Mouse (Mus musculus) MEL-GATA-1-ER (cell line): Measurements from ENCODE around the gene Hspg2.
"Not testable (repeated sequence)": the region's sequence is repeated elsewhere in the genome, so short reads cannot be mapped to it uniquely, and the experiment has no call there.

ENCODE experiments used
- DNase-seq: peaks from one replicate; pipeline ENCODE4 v3.0.0-alpha.2; 2012; ENCODE audit warnings: low read depth; ENCODE audit errors: extremely low read depth

Hspg2 gene

DNA sequence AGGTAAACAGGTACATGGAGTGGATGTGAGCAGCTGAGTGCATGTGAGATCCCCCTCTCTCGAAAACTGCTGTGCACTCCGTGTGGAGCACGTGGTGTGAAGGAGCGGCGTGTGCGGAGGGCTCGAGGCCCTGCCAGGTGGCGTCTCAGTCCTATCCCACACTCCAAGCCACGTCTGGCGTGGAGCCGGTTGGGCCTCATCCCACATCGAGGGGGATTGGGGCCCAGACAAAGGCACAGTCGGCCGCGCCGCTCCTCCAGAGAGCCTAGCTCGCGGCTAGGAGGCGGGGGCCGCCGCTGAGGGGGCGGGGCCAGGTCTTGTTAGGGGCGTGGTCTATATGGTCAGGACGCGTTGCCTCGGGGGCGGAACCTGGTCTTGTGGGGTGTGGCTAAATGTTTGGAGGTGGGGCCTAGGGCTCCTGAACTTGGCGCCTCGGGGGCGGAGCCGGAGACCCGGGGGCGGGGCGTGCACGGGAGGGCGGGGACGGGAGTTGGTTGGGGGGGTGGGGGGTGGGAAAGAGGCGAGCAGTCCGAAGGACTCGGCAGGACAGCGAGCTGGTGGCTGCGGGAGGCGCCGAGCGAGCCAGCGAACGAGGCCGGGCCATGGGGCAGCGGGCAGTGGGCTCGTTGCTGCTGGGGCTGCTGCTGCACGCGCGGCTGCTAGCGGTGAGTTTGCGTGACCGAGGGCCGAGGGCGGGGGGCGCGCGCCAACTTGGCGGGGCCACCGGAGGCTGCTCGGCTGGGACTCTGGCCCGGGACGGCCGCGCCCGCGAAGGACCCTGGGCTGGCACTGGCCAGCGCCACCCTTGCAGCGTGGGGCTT lies at the start of gene Hspg2:
Gene Hspg2, plus strand, starts transcription at position 510 of the 821 bp plus-strand sequence.
- peak; percentile 56 for DNase-seq

DNA sequence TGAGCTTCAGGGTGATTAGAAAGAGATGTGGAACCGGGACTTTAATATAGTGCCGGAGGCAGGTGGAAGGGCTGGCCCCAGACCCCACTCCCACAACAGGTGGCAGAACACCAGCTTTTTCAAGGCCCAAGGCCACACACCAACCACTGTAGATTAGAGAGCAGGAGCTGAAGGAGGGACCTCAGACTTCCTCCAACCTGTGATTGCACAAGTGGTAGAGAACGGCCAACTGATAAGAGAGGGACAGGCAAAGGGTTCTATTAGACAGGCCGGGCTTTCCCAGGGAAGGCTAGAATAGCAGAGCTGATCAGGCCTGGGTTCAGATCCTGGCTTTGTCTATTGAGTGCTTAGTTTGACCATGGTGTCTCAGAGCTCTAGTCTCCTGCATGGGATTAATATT lies 38.1 kb upstream of the Hspg2 start, which contains the start of gene Cela3b:
Gene Cela3b, minus strand, starts transcription at position 39 of the 400 bp plus-strand sequence.
- peak; percentile 47 for DNase-seq

DNA sequence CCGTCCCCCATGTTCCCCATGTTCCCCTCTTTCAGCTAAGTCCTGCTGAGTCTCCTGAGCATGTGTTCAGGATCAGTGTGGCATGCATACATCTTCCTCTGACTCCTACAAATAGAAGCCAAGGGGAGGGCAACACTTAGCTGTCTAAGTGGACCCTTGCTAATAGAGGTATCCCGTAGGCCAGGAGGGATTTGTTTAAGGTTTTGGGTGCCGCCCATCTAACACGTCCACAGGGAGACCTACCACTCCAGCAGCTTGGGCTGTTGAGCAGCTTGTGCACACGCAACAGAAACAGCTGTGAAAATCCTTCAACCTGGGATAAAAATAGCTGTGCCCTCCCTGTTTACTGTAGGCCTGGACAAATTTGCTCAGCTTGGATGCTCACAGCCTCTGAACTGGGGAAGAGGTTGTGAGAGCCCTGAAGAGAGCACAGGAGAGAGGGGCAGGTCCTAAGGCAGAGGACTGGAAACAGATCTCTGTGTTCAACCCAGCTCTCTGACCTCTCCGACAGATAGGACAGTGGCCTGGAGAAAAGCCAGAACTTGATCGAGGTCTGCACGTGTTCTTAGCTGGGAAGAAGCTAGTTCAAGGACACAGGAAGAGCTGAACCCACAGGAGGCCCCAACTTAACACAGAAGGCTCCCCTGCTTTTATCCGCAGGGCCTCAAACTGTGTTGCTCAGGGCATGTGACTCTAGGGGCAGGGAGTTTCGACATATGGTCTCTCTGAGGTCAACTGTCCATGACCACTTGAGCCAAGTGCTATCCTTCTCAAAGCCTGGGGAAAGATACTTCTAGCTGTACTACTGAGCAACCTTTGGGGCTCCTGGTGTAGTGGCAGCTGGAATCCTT lies 35.6 kb upstream of the Hspg2 start:
- not testable (repeated sequence) for DNase-seq

DNA sequence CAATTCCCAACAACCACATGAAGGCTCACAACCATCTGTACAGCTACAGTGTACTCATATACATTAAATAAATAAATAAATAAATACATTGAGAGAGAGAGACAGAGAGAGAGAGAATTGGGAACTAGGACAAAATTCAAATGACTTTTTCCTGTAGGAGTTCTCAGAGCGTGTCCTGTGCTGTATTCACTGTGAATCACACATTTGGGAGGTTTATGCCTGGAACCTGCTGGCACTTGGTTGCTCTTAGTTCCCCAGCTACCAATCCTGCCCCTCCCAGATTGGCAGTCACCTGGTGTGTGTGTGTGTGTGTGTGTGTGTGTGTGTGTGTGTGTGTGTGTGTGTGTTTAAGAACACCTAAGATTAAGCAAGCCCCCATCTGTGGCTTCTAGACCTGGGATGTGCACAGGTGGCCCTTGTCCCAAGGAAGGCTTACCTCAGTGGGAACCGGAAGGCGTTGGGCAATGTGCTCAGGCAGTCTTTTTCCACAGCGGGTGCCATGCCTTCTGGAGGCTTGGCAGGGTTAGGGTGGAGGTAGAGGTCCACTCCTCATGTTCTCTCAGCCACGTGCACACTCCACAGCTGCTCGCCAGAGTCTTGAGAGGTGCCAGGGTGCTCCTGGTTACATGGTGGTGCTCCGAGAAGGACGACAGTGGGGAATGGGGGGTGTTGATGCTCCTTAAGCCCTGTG lies 31.4 kb upstream of the Hspg2 start:
- DNase-seq, result no peak

DNA sequence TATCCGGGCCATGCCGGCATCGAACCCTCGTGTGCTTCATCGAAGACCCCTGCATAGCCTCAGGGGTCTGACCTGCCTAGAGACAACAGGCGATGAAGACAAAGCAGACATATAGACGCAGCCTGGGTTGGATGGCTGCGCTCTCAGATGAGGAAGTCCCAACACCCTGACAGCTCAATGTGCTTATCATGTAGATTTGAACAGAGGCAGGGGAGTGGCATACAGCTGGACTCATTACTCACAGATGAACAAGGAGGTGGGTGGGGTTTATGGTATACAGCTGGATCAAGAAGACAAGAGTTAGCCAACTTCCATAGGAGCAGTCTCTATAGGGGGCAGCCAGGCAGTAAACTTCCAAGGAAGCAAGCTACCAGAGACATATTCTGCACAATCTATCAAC lies 29.7 kb upstream of the Hspg2 start:
- DNase-seq, result peak; percentile 65

DNA sequence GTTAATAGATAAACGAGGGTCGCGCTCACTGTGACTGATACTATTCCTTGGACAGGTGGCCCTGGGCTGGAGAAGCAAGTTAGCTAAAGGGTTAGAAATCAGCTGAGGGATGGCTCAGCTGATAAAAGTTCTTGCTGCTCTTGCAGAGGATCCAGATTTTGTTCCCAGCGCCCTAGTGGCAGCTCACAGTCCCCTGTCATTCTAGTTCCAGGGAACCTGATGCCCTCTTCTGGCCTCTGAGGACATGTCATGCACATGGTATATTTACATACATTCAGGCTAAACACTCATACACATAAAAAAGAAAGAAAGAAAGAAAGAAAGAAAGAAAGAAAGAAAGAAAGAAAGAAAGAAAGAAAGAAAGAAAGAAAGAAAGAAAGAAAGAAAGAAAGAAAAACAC lies 27.2 kb upstream of the Hspg2 start:
- DNase-seq, result no peak

DNA sequence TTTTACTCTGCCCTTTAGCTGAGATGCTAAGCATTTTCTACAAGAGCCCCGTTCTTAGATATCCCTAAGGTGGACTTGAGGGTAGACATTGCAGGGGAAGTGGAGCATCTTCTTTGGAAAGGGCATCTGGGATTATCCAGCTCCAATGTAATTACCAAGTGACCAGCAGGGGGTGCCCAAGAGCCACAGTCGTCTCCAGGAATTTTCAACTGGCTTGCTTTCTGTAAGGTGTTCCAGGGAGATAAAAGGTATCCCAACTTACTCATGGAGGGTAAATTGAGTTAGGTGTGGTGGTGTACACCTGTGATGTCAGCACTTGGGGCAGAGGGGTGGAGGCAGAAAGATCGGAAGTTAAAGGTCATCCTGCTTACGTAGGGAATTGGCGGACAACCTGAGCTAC lies 24.9 kb upstream of the Hspg2 start:
- no peak for DNase-seq

DNA sequence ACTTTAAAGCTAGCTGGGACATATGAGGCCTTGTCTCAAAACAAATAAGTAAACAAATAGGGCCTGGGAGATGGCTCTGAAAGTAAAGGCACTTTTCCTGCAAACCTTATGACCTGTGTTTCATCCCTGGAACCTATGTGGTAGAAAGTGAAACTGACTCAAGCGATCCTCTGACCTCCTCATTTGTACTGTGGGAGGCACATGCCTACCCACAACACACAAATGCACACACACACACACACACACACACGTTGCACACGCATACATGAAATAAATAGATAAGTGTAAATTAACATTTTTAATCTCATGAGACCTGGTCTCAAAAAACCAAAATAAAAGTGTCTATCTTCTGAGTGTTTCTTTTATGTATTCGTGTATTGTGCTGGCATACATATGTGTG lies 22.7 kb upstream of the Hspg2 start:
- DNase-seq, result no peak

DNA sequence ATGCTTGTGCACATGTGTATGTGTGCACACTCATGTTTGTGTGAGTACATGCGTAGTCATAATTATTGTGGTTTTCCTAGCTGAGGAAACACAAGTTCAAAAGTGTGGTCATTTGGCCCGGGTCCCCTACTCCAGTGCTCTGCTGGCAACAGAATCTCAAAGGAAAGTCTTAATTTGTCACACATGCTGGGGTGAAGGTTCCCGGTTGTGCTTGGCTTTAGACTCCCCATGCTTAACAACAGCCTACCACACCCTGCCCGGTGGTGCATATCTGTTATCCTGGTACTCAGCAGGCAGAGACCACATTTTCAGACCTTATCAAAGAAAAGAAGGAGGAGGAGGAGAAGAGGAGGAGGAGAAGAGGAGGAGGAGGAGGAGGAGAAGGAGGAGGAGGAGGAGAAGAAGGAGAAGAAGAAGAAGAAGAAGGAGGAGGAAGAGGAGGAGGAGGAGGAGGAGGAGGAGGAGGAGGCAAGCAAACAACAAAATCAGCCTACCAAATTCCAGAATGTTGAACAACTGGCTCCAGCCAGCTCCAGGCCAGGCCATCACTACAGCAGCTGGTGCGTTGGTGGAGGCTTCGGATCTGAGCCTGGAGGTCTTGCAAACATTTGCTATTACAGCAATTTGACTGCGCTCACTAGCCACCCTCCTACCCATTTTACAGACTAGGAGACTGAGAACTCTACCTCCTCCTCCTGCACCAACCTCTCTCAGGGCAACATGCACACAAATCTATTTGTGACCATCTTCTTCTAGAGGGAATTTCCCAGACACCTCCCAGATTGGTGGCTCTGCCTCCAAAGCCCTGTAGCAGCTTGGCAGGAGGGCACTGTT lies 21.0 kb upstream of the Hspg2 start:
- no peak for DNase-seq

DNA sequence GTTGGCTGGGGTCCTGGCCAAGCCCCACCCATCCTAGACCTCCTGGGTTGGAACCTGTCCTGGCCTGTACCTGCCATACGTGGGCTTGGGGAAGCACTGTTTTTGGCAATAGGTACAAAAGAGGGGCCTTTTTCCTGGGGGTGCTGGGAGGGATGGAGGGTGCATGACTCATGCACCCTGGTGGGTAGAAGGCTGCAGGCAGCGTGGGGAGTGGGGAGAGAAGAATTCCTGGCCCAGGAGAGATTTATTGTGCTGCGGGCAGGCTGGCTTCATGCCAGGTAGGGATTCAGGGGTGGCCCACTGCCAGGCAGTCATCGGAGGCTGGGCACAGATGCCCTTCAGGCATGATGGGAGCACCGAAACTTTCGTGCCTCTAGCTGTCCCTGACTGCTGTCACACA lies 20.4 kb upstream of the Hspg2 start:
- DNase-seq, result no peak

DNA sequence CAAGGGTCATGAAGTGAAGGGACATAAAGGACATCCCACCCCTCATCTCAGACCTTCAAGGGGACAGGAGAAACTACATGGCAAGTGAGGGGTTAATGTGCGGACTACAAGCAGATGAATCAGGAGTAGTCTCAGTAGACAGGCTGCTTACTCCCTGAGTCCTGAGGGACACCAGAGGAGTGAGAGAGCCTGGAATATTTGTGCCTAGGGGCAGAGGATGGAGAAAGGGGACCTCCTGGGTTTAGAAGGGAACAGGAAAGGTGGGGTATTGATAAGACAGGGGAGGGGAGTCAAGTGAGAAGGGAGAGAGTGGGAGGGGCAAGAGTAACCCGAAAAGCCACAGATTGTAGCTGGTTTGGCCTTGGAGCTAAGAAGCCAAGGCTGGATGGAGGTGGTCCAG lies 19.9 kb upstream of the Hspg2 start:
- no peak for DNase-seq

DNA sequence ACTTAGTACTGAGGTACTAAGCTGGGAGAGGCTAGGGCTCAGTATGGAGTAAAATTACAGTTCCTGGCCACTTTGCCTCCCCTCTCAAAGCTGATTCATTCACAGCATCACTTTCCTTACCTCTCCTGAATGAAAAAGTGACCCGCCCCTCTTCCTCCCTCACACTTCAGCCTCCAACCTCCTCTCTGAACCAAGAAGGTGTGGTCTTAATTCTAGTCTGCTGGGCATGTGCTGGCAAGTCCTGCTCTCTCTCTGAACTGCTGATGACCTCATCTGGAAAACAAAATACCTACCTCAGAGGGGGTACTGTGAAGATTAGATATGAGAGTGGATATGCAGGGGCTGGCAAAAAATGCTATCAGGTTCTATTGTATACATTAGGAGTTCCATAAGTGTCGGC lies 19.4 kb upstream of the Hspg2 start:
- no peak for DNase-seq

DNA sequence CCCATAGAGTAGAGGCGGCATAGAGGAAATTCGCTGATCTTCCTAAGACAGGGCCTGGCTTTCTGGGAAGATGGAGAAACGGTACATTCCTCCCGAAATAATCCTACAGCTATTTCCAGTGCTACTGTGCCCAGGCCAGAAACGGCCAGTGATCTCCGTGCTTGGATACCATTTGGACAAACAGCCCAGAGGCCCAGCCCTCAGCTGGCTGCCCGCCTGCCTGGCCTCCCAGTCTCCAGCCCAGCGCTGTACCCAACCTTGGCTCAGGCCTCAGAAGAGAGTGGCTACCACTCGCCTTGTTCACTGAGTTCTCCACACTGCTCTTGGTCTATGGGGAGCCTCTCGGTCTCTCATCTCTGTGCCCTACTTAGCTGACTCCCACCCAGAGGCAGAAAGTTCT lies 18.9 kb upstream of the Hspg2 start:
- DNase-seq, result no peak

DNA sequence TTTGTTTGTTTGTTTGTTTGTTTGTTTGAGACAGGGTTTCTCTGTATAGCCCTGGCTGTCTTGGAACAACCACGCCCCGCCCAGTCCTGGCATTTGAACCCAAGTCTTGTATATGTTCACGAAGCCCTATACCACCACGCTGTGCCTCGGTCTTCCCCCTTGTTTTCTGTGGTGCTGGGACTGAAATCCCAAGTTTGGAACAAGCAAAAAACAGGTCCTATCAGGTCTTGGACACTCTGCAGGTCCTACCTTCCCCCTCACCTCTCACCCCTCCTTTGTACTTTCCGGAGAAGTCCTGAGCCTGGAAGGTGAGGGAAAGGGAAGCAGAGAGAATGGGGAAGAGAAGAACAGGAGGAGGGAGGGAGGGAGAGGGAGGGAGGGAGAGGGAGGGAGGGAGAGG lies 16.4 kb upstream of the Hspg2 start:
- DNase-seq, result no peak

DNA sequence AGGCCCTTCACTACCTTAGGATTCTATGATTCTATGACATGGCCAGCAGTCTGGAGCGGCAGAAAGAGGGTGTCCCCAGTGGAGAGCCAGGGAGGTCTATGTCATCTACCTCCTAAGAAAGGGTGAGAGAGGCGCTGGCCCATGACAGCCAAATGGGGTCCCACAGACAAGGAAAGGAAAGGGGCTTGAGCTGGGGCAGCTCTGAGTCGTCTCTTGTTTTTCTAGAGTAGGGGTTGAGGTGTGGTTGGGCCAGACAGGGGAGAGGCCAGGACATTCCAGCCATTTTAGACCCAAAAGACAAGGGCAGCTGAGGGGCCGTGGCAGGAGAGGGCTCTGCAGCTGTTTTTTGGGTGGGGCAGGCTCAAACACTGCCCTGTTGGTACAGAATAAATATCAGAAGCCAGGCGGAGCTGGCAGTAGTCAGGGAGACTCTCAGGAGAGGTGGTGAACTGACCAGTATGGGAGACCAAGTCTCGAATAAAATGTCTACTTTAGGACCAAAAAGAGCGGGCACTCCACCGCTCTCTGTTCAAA lies 15.3 kb upstream of the Hspg2 start, which contains the start of gene 1700013G24Rik:
Gene 1700013G24Rik, plus strand, starts transcription at position 51 of the 534 bp plus-strand sequence.
- no peak for DNase-seq

DNA sequence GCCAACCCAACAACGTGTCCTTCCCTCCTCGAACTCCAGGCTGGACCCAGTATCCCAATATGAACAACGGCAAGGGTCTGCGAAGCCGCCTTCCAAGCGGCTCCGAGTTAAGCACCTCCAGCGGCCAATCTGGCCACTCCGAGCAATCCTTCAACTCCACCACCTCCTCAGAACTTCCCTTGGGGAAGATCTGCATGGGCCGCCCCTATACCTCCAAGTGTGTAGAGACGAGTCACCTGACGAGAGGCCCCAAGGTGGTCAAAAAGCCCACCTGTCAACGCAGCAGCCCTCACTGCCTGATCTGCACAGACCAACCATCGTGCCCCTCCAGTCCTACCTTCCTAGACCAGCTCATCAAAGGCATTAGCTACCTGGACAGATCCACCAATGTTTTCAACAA lies 14.0 kb upstream of the Hspg2 start:
- no peak for DNase-seq

DNA sequence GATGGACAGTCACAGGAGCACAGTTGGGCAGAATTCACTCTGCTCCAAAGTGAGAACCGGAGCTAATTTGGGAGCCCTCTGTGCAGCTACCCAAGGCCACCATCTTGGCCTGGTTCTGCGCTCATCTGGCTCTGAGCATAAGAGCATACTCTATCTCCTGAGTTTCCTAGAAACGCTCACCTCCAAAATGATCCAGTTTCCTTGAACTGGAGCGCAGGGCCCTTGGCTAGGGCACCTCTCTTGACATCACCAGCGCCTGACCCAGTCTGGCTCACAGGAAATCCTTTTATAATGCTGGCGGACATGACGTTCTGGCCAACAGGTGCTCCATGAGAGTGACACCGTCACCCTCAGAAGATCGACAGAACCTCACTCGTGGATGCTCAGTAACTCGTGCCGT lies 12.0 kb upstream of the Hspg2 start:
- no peak for DNase-seq

DNA sequence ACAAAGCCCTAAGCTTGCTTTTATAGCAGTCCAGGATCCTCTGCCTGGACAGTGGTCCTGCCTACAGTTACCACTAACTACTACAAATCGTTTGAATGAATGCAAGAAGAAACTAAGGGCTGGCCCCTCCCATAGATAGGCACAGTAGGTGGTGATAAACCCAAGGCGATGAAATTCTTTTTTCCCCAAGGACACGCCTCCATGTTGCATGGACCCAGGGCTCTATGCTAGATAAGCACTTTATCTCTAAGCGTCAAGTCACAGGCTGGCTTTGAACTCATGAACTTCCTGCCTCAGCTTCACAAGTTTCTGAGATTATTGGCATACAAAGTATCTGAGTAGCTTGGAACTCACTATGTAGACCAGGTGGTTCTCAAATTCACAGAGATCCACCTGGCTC lies 11.3 kb upstream of the Hspg2 start:
- no peak for DNase-seq

DNA sequence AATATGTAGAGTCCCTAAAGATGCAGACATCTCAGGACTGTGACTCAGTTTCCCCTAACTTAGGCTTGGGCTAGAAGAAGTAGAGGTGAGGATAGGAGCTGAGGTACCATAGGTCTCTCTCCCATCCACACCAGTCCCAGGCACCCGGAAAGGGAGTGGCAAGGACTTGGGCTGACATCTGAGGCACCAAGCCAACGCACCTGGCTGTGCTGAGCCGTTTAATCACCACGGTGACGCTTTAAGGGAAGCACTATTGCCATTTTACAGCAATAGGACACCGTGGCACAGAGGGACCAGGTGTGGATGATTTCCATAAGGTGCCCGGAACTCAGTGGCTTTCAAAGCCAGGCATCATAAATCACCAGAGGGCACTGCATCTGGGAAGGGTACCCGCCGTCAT lies 10.3 kb upstream of the Hspg2 start:
- DNase-seq, result no peak

DNA sequence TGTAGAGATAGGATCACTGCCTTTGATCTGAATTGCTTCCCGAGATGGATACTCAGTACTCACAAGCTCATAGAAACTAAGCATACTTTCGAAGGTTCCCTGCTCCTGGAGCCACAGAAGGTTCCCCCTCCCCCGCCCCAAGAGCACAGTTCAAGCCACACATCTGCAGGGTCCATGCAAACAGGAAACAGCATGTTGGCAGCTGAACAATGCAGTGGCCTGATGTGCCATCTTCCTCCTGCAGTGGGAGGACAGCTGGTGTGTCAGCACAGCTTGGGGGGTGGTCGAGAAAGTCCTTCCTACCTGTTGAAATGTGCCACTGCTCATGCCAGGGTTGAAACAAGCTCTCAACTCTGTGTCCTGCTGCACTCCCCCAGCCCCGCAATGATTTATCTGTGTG lies 9.7 kb upstream of the Hspg2 start:
- DNase-seq, result no peak

DNA sequence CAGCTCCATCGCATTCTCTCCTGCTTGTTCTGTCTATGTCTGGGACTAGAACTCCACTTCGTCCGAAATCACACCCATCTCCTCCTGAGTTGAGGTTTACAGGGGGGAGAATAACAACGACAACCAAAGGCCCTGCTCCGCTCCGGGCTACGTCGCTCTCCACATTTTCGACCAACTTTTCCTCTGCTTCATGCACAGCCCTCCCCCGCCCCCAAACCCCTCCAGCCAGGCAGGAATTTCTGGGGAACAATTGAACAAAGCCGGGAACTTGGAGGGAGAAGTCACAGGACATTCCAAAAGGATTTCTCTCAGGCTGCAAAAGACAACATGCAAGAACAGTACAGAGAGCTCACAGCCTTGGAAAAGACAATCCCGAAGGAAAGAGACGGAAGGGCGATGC lies 7.9 kb upstream of the Hspg2 start:
- DNase-seq, result no peak
